ENCODE assay signal across 7 mouse cellular contexts in genomic region chr2:118745232-118745884, GRCm38 (mm10). TPM values are rescaled to one million over a fixed set of nuclear protein-coding genes. Genes with fewer than 3 reads are reported as not detected.
DNase-seq lines count a peak whose midpoint lies in the region; ATAC-seq lines count a peak whose summit lies in the region.

Inafm2 (plus strand) TSS chr2:118745758.

- H3K9ac ChIP-seq in intestine, embryonic 15.5 days = peak within 1 kb of the TSS; percentile 89
- H3K9ac ChIP-seq in midbrain, embryonic 11.5 days (ENCODE audit: low read length) = peak within 1 kb of the TSS; percentile 89

- no peaks in the 10 kb centered on the region for H3K9me3 ChIP-seq in intestine, embryonic 15.5 days
- H3K9me3 ChIP-seq in midbrain, embryonic 11.5 days (ENCODE audit: control insufficient read depth, low read length) = no peaks in the 10 kb centered on the region

- no peaks in the 10 kb centered on the region for H3K36me3 ChIP-seq in intestine, embryonic 15.5 days
- H3K36me3 ChIP-seq in midbrain, embryonic 11.5 days (ENCODE audit: control insufficient read depth, insufficient read depth, low read length) = peaks cover 2% of the 10 kb centered on the region; the same call in 1 of the 2 replicates

- peak within 1 kb of the TSS; percentile 96 for H3K4me2 ChIP-seq in intestine, embryonic 15.5 days (replicated peaks)
- peak within 1 kb of the TSS; percentile 86 for H3K4me2 ChIP-seq in midbrain, embryonic 11.5 days

- H3K27ac ChIP-seq in intestine, embryonic 15.5 days = peak within 1 kb of the TSS; percentile 64
- H3K27ac ChIP-seq in midbrain, embryonic 11.5 days (ENCODE audit: low read depth, low read length) = no peak within 1 kb of the TSS; the same call in 1 of the 2 replicates

- H3K27me3 ChIP-seq in intestine, embryonic 15.5 days (replicated peaks) = peaks cover 5% of the 10 kb centered on the region; the same call in 1 of the 2 replicates
- H3K27me3 ChIP-seq in midbrain, embryonic 11.5 days (ENCODE audit: control insufficient read depth, insufficient read depth, low read length) = peaks cover 9% of the 10 kb centered on the region

- H3K4me1 ChIP-seq in intestine, embryonic 15.5 days (replicated peaks) = peaks cover 25% of the 10 kb centered on the region
- peaks cover 25% of the 10 kb centered on the region for H3K4me1 ChIP-seq in midbrain, embryonic 11.5 days (ENCODE audit: control insufficient read depth, insufficient read depth, low read length)

- H3K4me3 ChIP-seq in intestine, embryonic 15.5 days (replicated peaks) = peak within 1 kb of the TSS; percentile 83
- peak within 1 kb of the TSS; percentile 90 for H3K4me3 ChIP-seq in midbrain, embryonic 11.5 days (ENCODE audit: low read depth, low read length)

- intact Hi-C loops in left cerebral cortex, postnatal 4 days (cut with DNase I) = loop anchor here (5.0 to 10.0 kb wide), 2 partner anchors 43 to 139 kb away; partner anchors contain the start of gene Ankrd63

- 1% methylated on average over 55 of the region's 57 CpGs for WGBS in intestine, embryonic 15.5 days
- under 1% methylated on average over 50 of the region's 57 CpGs for WGBS in midbrain, embryonic 11.5 days

- peak; percentile 94 for ATAC-seq in intestine, embryonic 15.5 days
- ATAC-seq in midbrain, embryonic 11.5 days (ENCODE audit: low FRiP score) = peak; percentile 94

- DNase-seq in adrenal gland, postnatal 10 days = peak; percentile 95
- peak; percentile 84 for DNase-seq in embryo, embryonic 11.5 days (ENCODE audit: low read depth, low spot score)
- peak; percentile 79 to 88 for DNase-seq in gastrocnemius, postnatal 4 days (ENCODE audit: low spot score in 2 of 2)
- DNase-seq in left cerebral cortex, postnatal 4 days = peak; percentile 92
- peak; percentile 98 for DNase-seq in midbrain, embryonic 11.5 days (ENCODE audit: low spot score, missing footprints)
- DNase-seq in skeletal muscle tissue, adult 2 months (ENCODE audit: low read depth, low spot score) = peak; percentile 85

RNA-seq across cellular contexts. Expression of gene Inafm2, which starts in this region (rescaled TPM):
- 10 to 100 TPM; 27.3 to 27.9 TPM for total RNA-seq in adrenal gland, postnatal 10 days (2021)
- total RNA-seq in gastrocnemius, postnatal 4 days (2021) = 10 to 100 TPM in 1 of 2 experiments, 1 to 10 TPM in 1; 9.5 to 11.5 TPM
- 21.0 and 23.4 TPM in 2 replicates for polyA plus RNA-seq in intestine, embryonic 15.5 days (2015; fragmentation: Nextera tagmentation; extraction: Ambion mirVana)
- total RNA-seq in left cerebral cortex, postnatal 4 days (2021) = 10 to 100 TPM; 17.8 to 19.7 TPM
- 36.0 and 39.9 TPM in 2 replicates for polyA plus RNA-seq in midbrain, embryonic 11.5 days (2014; fragmentation: Nextera tagmentation; extraction: Ambion mirVana)
